Mouse (Mus musculus) MEL (cell line): ENCODE results near the gene Dpyd. TPM values are rescaled to one million over a fixed set of nuclear protein-coding genes. Genes with fewer than 3 reads are reported as not detected.

Experiments used
- DNase-seq: peaks from one replicate; pipeline ENCODE4 v3.0.0; 2011; ENCODE audit warnings: low read depth, low spot score
- H3K27ac ChIP-seq: 2 replicates; pipeline ENCODE4 v1.5.1; 2012; ENCODE audit warnings: low read depth, mild to moderate bottlenecking, control low read depth, low read length, moderate library complexity; ENCODE audit not compliant: control insufficient read depth
- H3K27me3 ChIP-seq, 2 experiments: fragments of 150-350 bp in 1 of 2; sonication (generic) in 1 of 2; 2 replicates each; pipeline ENCODE4 v1.6.1; 2012; ENCODE audit warnings: low read length in 2 of 2, mild to moderate bottlenecking in 2 of 2, improper control_type of control experiment in 1 of 2, moderate library complexity in 1 of 2; ENCODE audit not compliant: insufficient read depth in 2 of 2, control insufficient read depth in 1 of 2
- H3K36me3 ChIP-seq, 2 experiments: 2 replicates each; pipeline ENCODE4 v1.6.1; 2012 to 2014; ENCODE audit warnings: low read length in 2 of 2, improper control_type of control experiment in 1 of 2, inconsistent platforms in 1 of 2, mild to moderate bottlenecking in 1 of 2; ENCODE audit not compliant: insufficient read depth in 2 of 2, control insufficient read depth in 1 of 2
- H3K4me1 ChIP-seq, 2 experiments: fragments of 150-350 bp in 1 of 2; sonication (generic) in 1 of 2; 2 replicates each; pipeline ENCODE4 v1.6.1; 2012; ENCODE audit warnings: low read length in 2 of 2, improper control_type of control experiment in 1 of 2, mild to moderate bottlenecking in 1 of 2; ENCODE audit not compliant: insufficient read depth in 2 of 2, control insufficient read depth in 1 of 2
- H3K4me3 ChIP-seq, 2 experiments: fragments of 150-350 bp in 1 of 2; sonication (generic) in 1 of 2; 2 replicates each; pipeline ENCODE4 v1.5.1; 2012; ENCODE audit warnings: low read depth in 2 of 2, low read length in 2 of 2, mild to moderate bottlenecking in 2 of 2, moderate library complexity in 2 of 2, control low read depth in 1 of 2, improper control_type of control experiment in 1 of 2; ENCODE audit not compliant: control insufficient read depth in 1 of 2, insufficient read depth in 1 of 2
- H3K79me2 ChIP-seq: 2 replicates; pipeline ENCODE4 v1.6.1; 2012; ENCODE audit warnings: mild to moderate bottlenecking, low read length, moderate library complexity; ENCODE audit not compliant: control insufficient read depth, poor library complexity, insufficient read depth
- H3K9ac ChIP-seq: 2 replicates; pipeline ENCODE4 v1.6.1; 2012; ENCODE audit warnings: low read depth, mild to moderate bottlenecking, control low read depth, low read length, moderate library complexity; ENCODE audit not compliant: control insufficient read depth, poor library complexity, severe bottlenecking
- H3K9me3 ChIP-seq: fragments of 150-350 bp; sonication (generic); replicated peaks from 2 replicates; pipeline ENCODE4 v1.6.1; 2012; ENCODE audit warnings: mild to moderate bottlenecking, low read length, improper control_type of control experiment, moderate library complexity; ENCODE audit not compliant: insufficient read depth
- CHD1 ChIP-seq: IDR thresholded peaks from 2 replicates; pipeline ENCODE4 v1.6.1; 2012; ENCODE audit warnings: low read depth, mild to moderate bottlenecking, inconsistent platforms, low read length, improper control_type of control experiment
- CHD2 ChIP-seq: IDR thresholded peaks from 2 replicates; pipeline ENCODE4 v1.6.1; 2011; ENCODE audit warnings: low read length, improper control_type of control experiment
- CTCF ChIP-seq, 3 experiments: IDR thresholded peaks in 2 of 3; conservative IDR thresholded peaks in 1 of 3; 2 replicates each; pipeline ENCODE4 v1.5.1; 2011 to 2012; ENCODE audit warnings: low read length in 3 of 3, low read depth in 2 of 3, mild to moderate bottlenecking in 2 of 3, improper control_type of control experiment in 1 of 3, inconsistent platforms in 1 of 3, mixed read lengths in 1 of 3, moderate library complexity in 1 of 3; ENCODE audit not compliant: control insufficient read depth in 1 of 3, insufficient read depth in 1 of 3, poor library complexity in 1 of 3, severe bottlenecking in 1 of 3
- E2F4 ChIP-seq: IDR thresholded peaks from 2 replicates; pipeline ENCODE4 v1.6.1; 2011; ENCODE audit warnings: low read depth, low read length, improper control_type of control experiment, borderline replicate concordance
- ELF1 ChIP-seq: IDR thresholded peaks from 2 replicates; pipeline ENCODE4 v1.6.1; 2014; ENCODE audit warnings: low read depth, mild to moderate bottlenecking, inconsistent platforms, low read length, improper control_type of control experiment, moderate library complexity
- GABPA ChIP-seq: IDR thresholded peaks from 2 replicates; pipeline ENCODE4 v1.6.1; 2012; ENCODE audit warnings: low read depth, mild to moderate bottlenecking, inconsistent platforms, low read length, improper control_type of control experiment, moderate library complexity
- GATA1 ChIP-seq: IDR thresholded peaks from 2 replicates; pipeline ENCODE4 v1.6.1; 2011; ENCODE audit warnings: low read depth, low read length, improper control_type of control experiment
- HCFC1 ChIP-seq: IDR thresholded peaks from 2 replicates; pipeline ENCODE4 v1.6.1; 2012; ENCODE audit warnings: low read depth, mild to moderate bottlenecking, inconsistent platforms, low read length, improper control_type of control experiment, moderate library complexity
- JUND ChIP-seq: IDR thresholded peaks from 2 replicates; pipeline ENCODE4 v1.6.1; 2011; ENCODE audit warnings: low read depth, mild to moderate bottlenecking, improper control_type of control experiment, low read length
- KAT2A ChIP-seq: conservative IDR thresholded peaks from 2 replicates; pipeline ENCODE4 v1.6.1; 2012; ENCODE audit warnings: low read depth, low read length, improper control_type of control experiment, inconsistent platforms
- MAZ ChIP-seq: IDR thresholded peaks from 2 replicates; pipeline ENCODE4 v1.6.1; 2012; ENCODE audit warnings: low read depth, mild to moderate bottlenecking, inconsistent platforms, low read length, improper control_type of control experiment
- MXI1 ChIP-seq: IDR thresholded peaks from 2 replicates; pipeline ENCODE4 v1.6.1; 2011; ENCODE audit warnings: mild to moderate bottlenecking, low read depth, low read length, improper control_type of control experiment
- MYC ChIP-seq: IDR thresholded peaks from 2 replicates; pipeline ENCODE4 v1.6.1; 2011; ENCODE audit warnings: low read depth, mild to moderate bottlenecking, low read length, improper control_type of control experiment, moderate library complexity
- NELFE ChIP-seq: IDR thresholded peaks from 2 replicates; pipeline ENCODE4 v1.6.1; 2011; ENCODE audit warnings: low read depth, low read length, improper control_type of control experiment
- NRF1 ChIP-seq: IDR thresholded peaks from 2 replicates; pipeline ENCODE4 v1.6.1; 2014; ENCODE audit warnings: low read depth, mild to moderate bottlenecking, inconsistent platforms, low read length, improper control_type of control experiment, moderate library complexity; ENCODE audit not compliant: poor library complexity, insufficient read depth, severe bottlenecking
- POLR2A ChIP-seq, 2 experiments: IDR thresholded peaks; 2 replicates each; pipeline ENCODE4 v1.6.1; 2011 to 2012; ENCODE audit warnings: low read length in 2 of 2, mild to moderate bottlenecking in 2 of 2, control low read depth in 1 of 2, improper control_type of control experiment in 1 of 2, low read depth in 1 of 2, moderate library complexity in 1 of 2; ENCODE audit not compliant: control insufficient read depth in 1 of 2, insufficient read depth in 1 of 2, poor library complexity in 1 of 2
- RCOR1 ChIP-seq: IDR thresholded peaks from 2 replicates; pipeline ENCODE4 v1.6.1; 2012; ENCODE audit warnings: low read depth, mild to moderate bottlenecking, inconsistent platforms, low read length, improper control_type of control experiment
- SIN3A ChIP-seq: IDR thresholded peaks from 2 replicates; pipeline ENCODE4 v1.6.1; 2012; ENCODE audit warnings: low read length, improper control_type of control experiment, inconsistent platforms
- SMC3 ChIP-seq: IDR thresholded peaks from 2 replicates; pipeline ENCODE4 v1.6.1; 2011; ENCODE audit warnings: low read depth, low read length, improper control_type of control experiment
- TBP ChIP-seq: IDR thresholded peaks from 2 replicates; pipeline ENCODE4 v1.8.0; 2011; ENCODE audit warnings: low read depth, low read length, improper control_type of control experiment
- TCF12 ChIP-seq: IDR thresholded peaks from 2 replicates; pipeline ENCODE4 v1.6.1; 2014; ENCODE audit warnings: low read depth, mild to moderate bottlenecking, inconsistent platforms, low read length, improper control_type of control experiment, moderate library complexity
- UBTF ChIP-seq: IDR thresholded peaks from 2 replicates; pipeline ENCODE4 v1.6.1; 2012; ENCODE audit warnings: low read depth, mild to moderate bottlenecking, inconsistent platforms, low read length, improper control_type of control experiment, moderate library complexity, borderline replicate concordance; ENCODE audit not compliant: insufficient read depth
- ZKSCAN1 ChIP-seq: IDR thresholded peaks from 2 replicates; pipeline ENCODE4 v1.6.1; 2012; ENCODE audit warnings: low read depth, mild to moderate bottlenecking, inconsistent platforms, low read length, improper control_type of control experiment, moderate library complexity
- ZMIZ1 ChIP-seq: IDR thresholded peaks from 2 replicates; pipeline ENCODE4 v1.6.1; 2012; ENCODE audit warnings: low read depth, mild to moderate bottlenecking, inconsistent platforms, low read length, improper control_type of control experiment, moderate library complexity
- ZNF384 ChIP-seq: IDR thresholded peaks from 2 replicates; pipeline ENCODE4 v1.6.1; 2012; ENCODE audit warnings: low read depth, mild to moderate bottlenecking, inconsistent platforms, low read length, improper control_type of control experiment
- polyA plus RNA-seq, 2 experiments: library from polyadenylated mRNA; stranded (reverse) in 1 of 2; unstranded in 1 of 2; fragments of >175 nt in 1 of 2; fragments of >200 nt in 1 of 2; gene quantifications; 2 replicates each; pipeline versions ENCODE4 v1.2.1 to v1.2.4; 2012; ENCODE audit warnings: low replicate concordance in 2 of 2, low read depth in 1 of 2; ENCODE audit not compliant: insufficient read length in 2 of 2, insufficient read depth in 1 of 2, missing spikeins in 1 of 2
- total RNA-seq: library from RNA; depleted of rRNA; stranded (reverse); fragments of 300-350 nt; gene quantifications from 2 replicates; pipeline ENCODE4 v1.2.3, GENCODE M21; 2012

The Dpyd gene
- total and polyA plus RNA-seq, 3 experiments = not detected

DNA sequence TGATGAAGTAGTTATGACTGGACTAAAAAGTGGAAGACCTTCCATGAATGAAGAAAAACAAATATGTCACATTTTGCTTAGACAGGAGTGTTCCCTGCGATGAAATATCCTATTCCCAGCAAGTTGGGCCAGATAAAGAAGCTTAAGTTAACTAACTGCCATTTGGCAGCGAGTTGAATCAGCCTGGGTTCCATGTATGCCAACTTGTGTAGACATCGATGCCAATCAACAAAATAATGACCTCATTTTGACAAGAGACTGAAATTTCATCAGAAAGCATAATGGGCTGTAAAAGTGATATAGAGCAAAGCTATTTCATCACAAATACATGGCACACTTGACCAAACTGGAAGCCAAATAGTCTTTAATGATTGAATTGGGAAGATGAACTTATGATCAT lies 681.3 kb downstream of the Dpyd start:
- TF ChIP-seq ELF1 = no peak
- no peak for TF ChIP-seq UBTF
- TF ChIP-seq ZKSCAN1 = no peak
- no peak for TF ChIP-seq E2F4
- TF ChIP-seq GABPA = no peak
- TF ChIP-seq MYC = no peak
- no peak for TF ChIP-seq POLR2A (IDR thresholded peaks at IDR 0.05; ENCODE audit: control insufficient read depth in 1 of 2, insufficient read depth in 1 of 2, low read depth in 1 of 2, low read length in 2 of 2, poor library complexity in 1 of 2)
- H3K4me1 ChIP-seq = no peaks in the 10 kb centered on the region
- H3K27ac ChIP-seq = no peak overlapping the region
- H3K36me3 ChIP-seq = no peaks in the 10 kb centered on the region
- no peak overlapping the region for H3K9ac ChIP-seq
- H3K27me3 ChIP-seq = no peaks in the 10 kb centered on the region
- H3K4me3 ChIP-seq = no peak overlapping the region
- no peaks in the 10 kb centered on the region for H3K79me2 ChIP-seq
- H3K9me3 ChIP-seq = no peaks in the 10 kb centered on the region
- DNase-seq = no peak

DNA sequence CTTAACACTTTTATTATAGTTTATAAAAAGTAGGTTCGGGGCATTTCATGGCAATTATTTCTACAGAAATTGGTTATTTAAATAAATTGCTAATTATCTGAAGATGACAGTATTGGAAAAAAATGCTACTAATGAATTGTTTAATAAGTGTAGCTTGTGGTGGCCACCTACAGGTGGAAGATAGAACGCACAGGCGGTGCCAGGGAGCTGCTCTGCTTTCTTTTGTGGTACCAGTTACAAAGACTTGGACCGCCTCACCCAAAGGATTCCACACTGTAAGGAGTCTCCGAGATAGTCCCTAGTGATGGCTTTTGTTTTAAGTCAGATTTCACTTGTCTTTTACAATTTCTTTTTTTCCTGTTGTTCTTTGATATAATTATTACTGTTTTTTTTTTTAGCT lies 694.6 kb downstream of the Dpyd start:
- DNase-seq = no peak
- H3K4me3 ChIP-seq = no peak overlapping the region
- no peaks in the 10 kb centered on the region for H3K36me3 ChIP-seq
- no peaks in the 10 kb centered on the region for H3K27me3 ChIP-seq
- no peak overlapping the region for H3K27ac ChIP-seq
- no peak for TF ChIP-seq NRF1
- no peak for TF ChIP-seq SMC3
- no peak for TF ChIP-seq TBP
- TF ChIP-seq MXI1 = no peak
- no peak for TF ChIP-seq HCFC1
- TF ChIP-seq KAT2A = no peak
- no peak for TF ChIP-seq ZKSCAN1
- no peaks in the 10 kb centered on the region for H3K9me3 ChIP-seq
- H3K79me2 ChIP-seq = no peaks in the 10 kb centered on the region
- H3K4me1 ChIP-seq = no peaks in the 10 kb centered on the region
- no peak overlapping the region for H3K9ac ChIP-seq

DNA sequence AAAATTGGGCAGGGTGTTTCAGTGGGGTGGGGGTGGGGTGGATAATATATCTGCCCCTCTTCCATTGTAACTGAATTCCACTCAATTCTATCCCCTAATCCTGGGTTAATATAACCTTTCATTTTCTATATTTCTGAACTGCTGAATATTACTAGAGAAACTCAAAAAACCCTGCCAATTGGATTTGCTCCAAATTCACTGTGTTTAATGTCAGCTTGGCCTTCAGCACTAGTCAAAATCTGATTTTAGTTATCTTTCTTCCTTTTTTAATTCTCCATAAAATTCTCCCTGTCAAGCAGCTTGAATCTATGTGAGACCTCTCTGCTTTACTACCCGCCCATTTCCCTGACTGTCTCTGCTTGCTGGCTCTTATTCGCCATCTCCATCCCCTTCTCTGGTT lies 713.3 kb downstream of the Dpyd start:
- Histone ChIP-seq H3K27me3 (no peaks in the 10 kb centered on the region), H3K4me1 (no peaks in the 10 kb centered on the region), H3K79me2 (no peaks in the 10 kb centered on the region), H3K9me3 (no peaks in the 10 kb centered on the region), H3K4me3 (no peak overlapping the region), H3K9ac (no peak overlapping the region), H3K36me3 (no peaks in the 10 kb centered on the region), H3K27ac (no peak overlapping the region)
- TF ChIP-seq GATA1 (no peak), MYC (no peak), MXI1 (no peak), MAZ (no peak), NELFE (no peak), JUND (no peak), ZKSCAN1 (no peak), GABPA (no peak), E2F4 (no peak), SIN3A (no peak), CHD2 (no peak), NRF1 (no peak), UBTF (no peak), ZNF384 (no peak), TCF12 (no peak), TBP (no peak), RCOR1 (no peak), CHD1 (no peak), ZMIZ1 (no peak), CTCF (IDR thresholded peaks at IDR 0.05 in 2 of 3, conservative IDR thresholded peaks at IDR 0.05 in 1 of 3; ENCODE audit: control insufficient read depth in 1 of 3, insufficient read depth in 1 of 3, low read depth in 2 of 3, low read length in 3 of 3, poor library complexity in 1 of 3, severe bottlenecking in 1 of 3) (no peak)
- no peak for DNase-seq
